Mouse (Mus musculus): ENCODE data around the gene Gm527.

Gm527 gene

GRCm38 (mm10) chr12:64917578-64918471 lies at the start of gene Gm527:
Gene Gm527, plus strand, starts transcription at chr12:64917906.
- peak; percentile 90 for DNase-seq (ENCODE audit: low read depth, low spot score)

- DNase-seq (ENCODE audit: low read depth, low spot score): no peak
Observed at GRCm38 (mm10) chr12:64871103-64871502, 46.6 kb upstream of the Gm527 start.

- DNase-seq (ENCODE audit: low read depth, low spot score): peak; percentile 24
Observed at GRCm38 (mm10) chr12:64897060-64897730, 20.5 kb upstream of the Gm527 start.

GRCm38 (mm10) chr12:64902506-64902905 lies 15.2 kb upstream of the Gm527 start:
- peak; percentile 50 for DNase-seq (ENCODE audit: low read depth, low spot score)

- no peak for DNase-seq (ENCODE audit: low read depth, low spot score)
Observed at GRCm38 (mm10) chr12:64903186-64903585, 14.5 kb upstream of the Gm527 start.

- DNase-seq (ENCODE audit: low read depth, low spot score): no peak
Observed at GRCm38 (mm10) chr12:64912996-64913395, 4.7 kb upstream of the Gm527 start.

GRCm38 (mm10) chr12:64916735-64917134 lies 971 bp upstream of the Gm527 start:
- DNase-seq (ENCODE audit: low read depth, low spot score): no peak

- DNase-seq (ENCODE audit: low read depth, low spot score): no peak
Observed at GRCm38 (mm10) chr12:64937493-64937892, 19.8 kb downstream of the Gm527 start.

GRCm38 (mm10) chr12:64964560-64964959 lies 46.9 kb downstream of the Gm527 start:
- DNase-seq (ENCODE audit: low read depth, low spot score): no peak

GRCm38 (mm10) chr12:64965124-64966026 lies 47.7 kb downstream of the Gm527 start, which contains the start of the genes Klhl28 and Togaram1:
Gene Klhl28, minus strand, starts transcription at chr12:64965534.
Gene Togaram1, plus strand, starts transcription at chr12:64965804.
- DNase-seq (ENCODE audit: low read depth, low spot score): peak; percentile 98

GRCm38 (mm10) chr12:64966101-64966631 lies 48.5 kb downstream of the Gm527 start:
- no peak for DNase-seq (ENCODE audit: low read depth, low spot score)

- no peak for DNase-seq (ENCODE audit: low read depth, low spot score)
Observed at GRCm38 (mm10) chr12:64966652-64967435, 49.1 kb downstream of the Gm527 start.

GRCm38 (mm10) chr12:64967470-64967869 lies 49.8 kb downstream of the Gm527 start:
- DNase-seq (ENCODE audit: low read depth, low spot score): no peak

GRCm38 (mm10) chr12:64968067-64968466 lies 50.4 kb downstream of the Gm527 start:
- DNase-seq (ENCODE audit: low read depth, low spot score): no peak

- DNase-seq (ENCODE audit: low read depth, low spot score): no peak
Observed at GRCm38 (mm10) chr12:64971399-64971798, 53.7 kb downstream of the Gm527 start.

GRCm38 (mm10) chr12:64972063-64972462 lies 54.4 kb downstream of the Gm527 start:
- DNase-seq (ENCODE audit: low read depth, low spot score): no peak

Data from embryo, embryonic 11.5 days (tissue).